Comparison of ENCODE assay signal across 8 mouse cellular contexts in genomic region chr17:32991965-32992698, GRCm38 (mm10). TPM values are rescaled to one million over a fixed set of nuclear protein-coding genes. Genes with fewer than 3 reads are reported as not detected.
DNase-seq lines count a peak whose midpoint lies in the region; ATAC-seq and TF ChIP-seq lines count a peak whose summit lies in the region.

No protein-coding gene starts in this region.

- peaks cover 0 to 4% of the 10 kb centered on the region in 2 experiments; a peak in 1 of 4 replicates for H3K4me1 ChIP-seq in ES-E14 (ENCODE audit: control insufficient read depth in 2 of 2, insufficient read depth in 2 of 2, low read length in 2 of 2, poor library complexity in 1 of 2)
- peaks cover 15% of the 10 kb centered on the region for H3K4me1 ChIP-seq in forebrain, embryonic 13.5 days
- H3K4me1 ChIP-seq in midbrain, embryonic 10.5 days, result peaks cover 10% of the 10 kb centered on the region

- in situ Hi-C loops in ES-E14 (cut with MboI; ENCODE audit: low sequenced_read_pairs in 2 of 2, unreplicated experiment in 2 of 2), result no loop called here

- no peaks in the 10 kb centered on the region for H3K9me3 ChIP-seq in ES-E14 (ENCODE audit: control insufficient read depth, insufficient read depth, low read depth, low read length)
- H3K9me3 ChIP-seq in forebrain, embryonic 13.5 days (replicated peaks), result no peaks in the 10 kb centered on the region
- H3K9me3 ChIP-seq in midbrain, embryonic 10.5 days (replicated peaks), result no peaks in the 10 kb centered on the region; the same call in 1 of the 2 replicates

- no peaks in the 10 kb centered on the region for H3K36me3 ChIP-seq in ES-E14 (ENCODE audit: control insufficient read depth, insufficient read depth, low read length, poor library complexity, severe bottlenecking)
- H3K36me3 ChIP-seq in forebrain, embryonic 13.5 days (ENCODE audit: poor library complexity, severe bottlenecking), result peaks cover 26% of the 10 kb centered on the region
- H3K36me3 ChIP-seq in midbrain, embryonic 10.5 days, result peaks cover 27% of the 10 kb centered on the region

- peak overlapping the region; percentile 90; the same call in 1 of the 2 replicates for H3K27ac ChIP-seq in gastrocnemius, adult 2 months
- H3K27ac ChIP-seq in ES-E14 (ENCODE audit: insufficient read depth, low read depth, low read length, poor library complexity, severe bottlenecking), result no peak overlapping the region
- no peak overlapping the region for H3K27ac ChIP-seq in forebrain, embryonic 13.5 days
- H3K27ac ChIP-seq in midbrain, embryonic 10.5 days (replicated peaks), result no peak overlapping the region; the same call in 1 of the 2 replicates

- DNase-seq in gastrocnemius, adult 2 months, result no peak
- no peak for DNase-seq in gastrocnemius, postnatal 10 days
- DNase-seq in ES-E14 (ENCODE audit: low read depth, low spot score), result peak; percentile 22
- peak; percentile 10 for DNase-seq in kidney, postnatal 14 days
- DNase-seq in midbrain, embryonic 10.5 days (ENCODE audit: low spot score), result no peak
- no peak for DNase-seq in left cerebral cortex, postnatal 4 days

- 63% methylated on average over 12 of the region's 12 CpGs for WGBS in forebrain, embryonic 13.5 days
- 70% methylated on average over 12 of the region's 12 CpGs for WGBS in midbrain, embryonic 10.5 days

- TF ChIP-seq CTCF in gastrocnemius, adult 2 months (IDR thresholded peaks at IDR 0.05), result peak; percentile 35; the same call in 1 of the 2 replicates

- intact Hi-C loops in gastrocnemius, adult 2 months (cut with DNase I), result no loop called here
- intact Hi-C loops in left cerebral cortex, postnatal 4 days (cut with DNase I), result no loop called here

- ATAC-seq in forebrain, embryonic 13.5 days, result no peak
- no peak for ATAC-seq in monocyte, adult 5-6 weeks (replicated peaks; ENCODE audit: insufficient number of reproducible peaks, low FRiP score, low TSS enrichment, poor library complexity, severe bottlenecking)

- H3K9ac ChIP-seq in ES-E14 (ENCODE audit: insufficient read depth, low read depth, low read length, poor library complexity, severe bottlenecking), result no peak overlapping the region
- H3K9ac ChIP-seq in forebrain, embryonic 13.5 days, result peak overlapping the region; percentile 53; the same call in 1 of the 2 replicates

- H3K4me3 ChIP-seq in gastrocnemius, adult 2 months, result peak overlapping the region; percentile 93
- peak overlapping the region in 1 of 2 experiments; percentile 98; a peak in 2 of 4 replicates for H3K4me3 ChIP-seq in ES-E14 (ENCODE audit: insufficient read depth in 1 of 2, low read depth in 1 of 2, low read length in 2 of 2, poor library complexity in 1 of 2, severe bottlenecking in 1 of 2)
- peak overlapping the region; percentile 79 for H3K4me3 ChIP-seq in forebrain, embryonic 13.5 days
- peak overlapping the region; percentile 84 for H3K4me3 ChIP-seq in midbrain, embryonic 10.5 days

- H3K27me3 ChIP-seq in forebrain, embryonic 13.5 days, result no peaks in the 10 kb centered on the region
- no peaks in the 10 kb centered on the region for H3K27me3 ChIP-seq in midbrain, embryonic 10.5 days (ENCODE audit: low read depth, poor library complexity, severe bottlenecking)

- H3K4me2 ChIP-seq in forebrain, embryonic 13.5 days, result peak overlapping the region; percentile 84

TF ChIP-seq in ES-E14, 5 proteins besides CTCF, POLR2A, EP300 and RAD21:
- TF ChIP-seq MAFK (IDR thresholded peaks at IDR 0.05; ENCODE audit: insufficient read depth, low read depth, low read length) (no peak), CHD2 (IDR thresholded peaks at IDR 0.05; ENCODE audit: low read depth, low read length) (no peak), HCFC1 (IDR thresholded peaks at IDR 0.05; ENCODE audit: borderline replicate concordance, insufficient read depth, low read length) (no peak), ZNF384 (IDR thresholded peaks at IDR 0.05; ENCODE audit: low read depth, low read length) (no peak), ZC3H11A (IDR thresholded peaks at IDR 0.05; ENCODE audit: borderline replicate concordance, low read depth, low read length) (no peak)
TF ChIP-seq in ES-E14: peak in this region for 0.

RNA-seq across cellular contexts. Expression of gene Zfp952, which starts 0.8 kb away (rescaled TPM):
- total RNA-seq in gastrocnemius, adult 2 months (2021), result 1 to 10 TPM; 4.4 to 5.0 TPM
- 1 to 10 TPM; 5.3 to 7.7 TPM for total RNA-seq in gastrocnemius, postnatal 10 days (2021)
- 4.2 and 4.3 TPM in 2 replicates for total RNA-seq in ES-E14 (2012; rRNA removed)
- polyA plus RNA-seq in forebrain, embryonic 13.5 days (2015; fragmentation: Nextera tagmentation; extraction: Ambion mirVana), result 19.1 and 20.4 TPM in 2 replicates
- polyA plus RNA-seq in midbrain, embryonic 10.5 days (2016; fragmentation: Nextera tagmentation; extraction: Ambion mirVana), result 15.3 and 16.9 TPM in 2 replicates
- 14.0 to 27.0 TPM (median 15.5 TPM) in 3 replicates for total RNA-seq in monocyte, adult 5-6 weeks (2017)
- 10 to 100 TPM; 17.1 to 19.2 TPM for total RNA-seq in left cerebral cortex, postnatal 4 days (2021)

RNA-seq across cellular contexts. Expression of gene Zfp472, which starts 26.5 kb away (rescaled TPM):
- 1 to 10 TPM; 1.1 to 1.2 TPM for total RNA-seq in gastrocnemius, adult 2 months (2021)
- 1 to 10 TPM; 2.5 to 3.0 TPM for total RNA-seq in gastrocnemius, postnatal 10 days (2021)
- 7.0 and 9.0 TPM in 2 replicates for total RNA-seq in ES-E14 (2012; rRNA removed)
- 11.4 and 12.5 TPM in 2 replicates for polyA plus RNA-seq in forebrain, embryonic 13.5 days (2015; fragmentation: Nextera tagmentation; extraction: Ambion mirVana)
- polyA plus RNA-seq in midbrain, embryonic 10.5 days (2016; fragmentation: Nextera tagmentation; extraction: Ambion mirVana), result 11.5 and 13.2 TPM in 2 replicates
- 26.2 to 29.4 TPM (median 26.4 TPM) in 3 replicates for total RNA-seq in monocyte, adult 5-6 weeks (2017)
- total RNA-seq in left cerebral cortex, postnatal 4 days (2021), result 1 to 10 TPM; 5.7 to 5.9 TPM

RNA-seq across cellular contexts. Expression of gene Zfp763, which starts 41.1 kb away (rescaled TPM):
- total RNA-seq in gastrocnemius, adult 2 months (2021), result 1 to 10 TPM; 2.6 to 3.2 TPM
- total RNA-seq in gastrocnemius, postnatal 10 days (2021), result 1 to 10 TPM; 5.0 to 6.3 TPM
- total RNA-seq in ES-E14 (2012; rRNA removed), result 4.6 and 4.9 TPM in 2 replicates
- polyA plus RNA-seq in forebrain, embryonic 13.5 days (2015; fragmentation: Nextera tagmentation; extraction: Ambion mirVana), result 24.6 and 27.5 TPM in 2 replicates
- 16.8 and 18.5 TPM in 2 replicates for polyA plus RNA-seq in midbrain, embryonic 10.5 days (2016; fragmentation: Nextera tagmentation; extraction: Ambion mirVana)
- total RNA-seq in monocyte, adult 5-6 weeks (2017), result 1.3 to 7.7 TPM (median 3.2 TPM) in 3 replicates
- total RNA-seq in left cerebral cortex, postnatal 4 days (2021), result 10 to 100 TPM; 24.5 to 25.6 TPM

RNA-seq across cellular contexts. Expression of gene Cyp4f13, which starts 44.9 kb away (rescaled TPM):
- 10 to 100 TPM in 1 of 2 experiments, 1 to 10 TPM in 1; 8.8 to 11.0 TPM for total RNA-seq in gastrocnemius, adult 2 months (2021)
- 10 to 100 TPM in 1 of 2 experiments, 1 to 10 TPM in 1; 7.6 to 11.1 TPM for total RNA-seq in gastrocnemius, postnatal 10 days (2021)
- total RNA-seq in ES-E14 (2012; rRNA removed), result 15.2 and 28.9 TPM in 2 replicates
- polyA plus RNA-seq in forebrain, embryonic 13.5 days (2015; fragmentation: Nextera tagmentation; extraction: Ambion mirVana), result 5.6 and 6.0 TPM in 2 replicates
- polyA plus RNA-seq in midbrain, embryonic 10.5 days (2016; fragmentation: Nextera tagmentation; extraction: Ambion mirVana), result 1.6 and 2.9 TPM in 2 replicates
- 25.2 to 40.9 TPM (median 37.7 TPM) in 3 replicates for total RNA-seq in monocyte, adult 5-6 weeks (2017)
- total RNA-seq in left cerebral cortex, postnatal 4 days (2021), result 10 to 100 TPM in 1 of 2 experiments, 1 to 10 TPM in 1; 5.8 to 10.2 TPM

Comparison
In these comparisons a context has a peak if more than half of its experiments do, and no peak if none do; other contexts are left out.
1. DNase-seq: peak in ES-E14 (single experiment) and kidney, postnatal 14 days (single experiment); none in gastrocnemius, adult 2 months (single experiment), gastrocnemius, postnatal 10 days (single experiment), midbrain, embryonic 10.5 days (single experiment) and left cerebral cortex, postnatal 4 days (single experiment).